Mouse (Mus musculus) thymus, postnatal 25 days (tissue): ENCODE measurements around the gene Dgkd.

Experiments used
- DNase-seq: peaks from one replicate; pipeline ENCODE4 v3.0.0; 2022

Gene Dgkd

GRCm38 (mm10) chr1:87890960-87891359 lies 37.9 kb downstream of the Dgkd start:
- peak; percentile 49 for DNase-seq

- DNase-seq = no peak
Measured at GRCm38 (mm10) chr1:87891634-87892033, 38.5 kb downstream of the Dgkd start.

GRCm38 (mm10) chr1:87892499-87892898 lies 39.4 kb downstream of the Dgkd start:
- no peak for DNase-seq

- DNase-seq = no peak
Measured at GRCm38 (mm10) chr1:87893414-87893813, 40.3 kb downstream of the Dgkd start.

GRCm38 (mm10) chr1:87896921-87897320 lies 43.8 kb downstream of the Dgkd start:
- DNase-seq = no peak

- peak; percentile 74 for DNase-seq
Measured at GRCm38 (mm10) chr1:87899701-87900100, 46.6 kb downstream of the Dgkd start.

- peak; percentile 46 for DNase-seq
Measured at GRCm38 (mm10) chr1:87900979-87901378, 47.9 kb downstream of the Dgkd start.

- no peak for DNase-seq
Measured at GRCm38 (mm10) chr1:87902186-87902585, 49.1 kb downstream of the Dgkd start.

GRCm38 (mm10) chr1:87906361-87906956 lies 53.4 kb downstream of the Dgkd start:
- DNase-seq = peak; percentile 46

GRCm38 (mm10) chr1:87908006-87908405 lies 54.9 kb downstream of the Dgkd start:
- DNase-seq = no peak

- DNase-seq = no peak
Measured at GRCm38 (mm10) chr1:87908736-87909135, 55.6 kb downstream of the Dgkd start.

- DNase-seq = no peak
Measured at GRCm38 (mm10) chr1:87909565-87909964, 56.5 kb downstream of the Dgkd start.

GRCm38 (mm10) chr1:87910428-87910827 lies 57.3 kb downstream of the Dgkd start:
- no peak for DNase-seq

GRCm38 (mm10) chr1:87913356-87913755 lies 60.3 kb downstream of the Dgkd start:
- DNase-seq = no peak

- no peak for DNase-seq
Measured at GRCm38 (mm10) chr1:87917361-87917760, 64.3 kb downstream of the Dgkd start.

GRCm38 (mm10) chr1:87918061-87918460 lies 65.0 kb downstream of the Dgkd start:
- no peak for DNase-seq

GRCm38 (mm10) chr1:87920056-87920614 lies 67.0 kb downstream of the Dgkd start:
- DNase-seq = no peak

- peak; percentile 58 for DNase-seq
Measured at GRCm38 (mm10) chr1:87922666-87923065, 69.6 kb downstream of the Dgkd start.

GRCm38 (mm10) chr1:87924888-87925287 lies 71.8 kb downstream of the Dgkd start:
- DNase-seq = no peak

- no peak for DNase-seq
Measured at GRCm38 (mm10) chr1:87929730-87930129, 76.6 kb downstream of the Dgkd start.

- DNase-seq = no peak
Measured at GRCm38 (mm10) chr1:87933051-87933450, 80.0 kb downstream of the Dgkd start.

GRCm38 (mm10) chr1:87935095-87935494 lies 82.0 kb downstream of the Dgkd start:
- peak; percentile 35 for DNase-seq

GRCm38 (mm10) chr1:87935546-87935945 lies 82.5 kb downstream of the Dgkd start:
- DNase-seq = peak; percentile 16

- no peak for DNase-seq
Measured at GRCm38 (mm10) chr1:87936075-87936474, 83.0 kb downstream of the Dgkd start.

GRCm38 (mm10) chr1:87936516-87936915 lies 83.4 kb downstream of the Dgkd start:
- DNase-seq = peak; percentile 20
